Mouse (Mus musculus) liver, adult 2 months (tissue): ENCODE results near the gene Med22. TPM values are rescaled to one million over a fixed set of nuclear protein-coding genes. Genes with fewer than 3 reads are reported as not detected.
A peak's percentile ranks its signal among the peaks of the same experiment; 100 is the strongest.

Experiments used
- DNase-seq: peaks from one replicate; pipeline ENCODE4 v3.0.0-alpha.2; 2011; ENCODE audit warnings: low read depth, low spot score; ENCODE audit errors: extremely low read depth
- H3K27ac ChIP-seq: fragments of 200-500 bp; replicated peaks from 2 replicates; pipeline ENCODE4 v1.5.1; 2012; ENCODE audit warnings: low read depth, mild to moderate bottlenecking, control low read depth, inconsistent platforms, low read length; ENCODE audit not compliant: insufficient read depth
- H3K27me3 ChIP-seq: fragments of 200-500 bp; 2 replicates; pipeline ENCODE4 v1.6.1; 2012; ENCODE audit warnings: mild to moderate bottlenecking, moderate library complexity, low read length, inconsistent platforms; ENCODE audit not compliant: control insufficient read depth, insufficient read depth
- H3K36me3 ChIP-seq: fragments of 200-500 bp; 2 replicates; pipeline ENCODE4 v1.6.1; 2012; ENCODE audit warnings: low read length, inconsistent platforms; ENCODE audit not compliant: control insufficient read depth, insufficient read depth
- H3K4me1 ChIP-seq: fragments of 200-500 bp; 2 replicates; pipeline ENCODE4 v1.6.1; 2011; ENCODE audit warnings: low read length; ENCODE audit not compliant: control insufficient read depth, insufficient read depth
- H3K4me3 ChIP-seq: fragments of 200-500 bp; 2 replicates; pipeline ENCODE4 v1.5.1; 2011; ENCODE audit warnings: low read depth, mild to moderate bottlenecking, control low read depth, low read length, moderate library complexity; ENCODE audit not compliant: insufficient read depth
- H3K79me2 ChIP-seq: fragments of 200-500 bp; 2 replicates; pipeline ENCODE4 v1.6.1; 2012; ENCODE audit warnings: inconsistent platforms, mild to moderate bottlenecking, low read length, moderate library complexity; ENCODE audit not compliant: control insufficient read depth, insufficient read depth
- H3K9ac ChIP-seq: fragments of 200-500 bp; 2 replicates; pipeline ENCODE4 v1.6.1; 2012; ENCODE audit warnings: low read depth, mild to moderate bottlenecking, control low read depth, inconsistent platforms, low read length
- CTCF ChIP-seq: fragments of 200-500 bp; IDR thresholded peaks from 2 replicates; pipeline ENCODE4 v1.5.1; 2011; ENCODE audit warnings: low read depth, low read length, control low read depth
- POLR2A ChIP-seq: fragments of 200-500 bp; IDR thresholded peaks from 2 replicates; pipeline ENCODE4 v1.6.1; 2011; ENCODE audit warnings: low read length, control low read depth; ENCODE audit not compliant: insufficient read depth; ENCODE audit errors: extremely low read depth
- WGBS: fragments of 180-500 bp; shearing (Covaris S2); methylation state at CpG from one replicate; pipeline ENCODE4 v1.1.7; 2018; 5-methylcytosine and 5-hydroxymethylcytosine counted together
- polyA plus RNA-seq: library from polyadenylated mRNA; depleted of rRNA; stranded (reverse); fragments of >200 nt; gene quantifications from 2 replicates; pipeline ENCODE4 v1.2.3, GENCODE M21; 2012
- total RNA-seq: library from RNA; depleted of rRNA; stranded (reverse); fragments of >200 nt; gene quantifications from 2 replicates; pipeline ENCODE4 v1.2.3, GENCODE M21; 2014

The Med22 gene
- total and polyA plus RNA-seq, 2 experiments: 12.9 to 26.4 TPM

- TF ChIP-seq POLR2A: no peak
- no peak for TF ChIP-seq CTCF
- Histone ChIP-seq H3K9ac (peak overlapping the region; percentile 2; the same call in 1 of the 2 replicates), H3K27ac (no peak overlapping the region), H3K4me1 (peaks cover 18% of the 10 kb centered on the region), H3K79me2 (peaks cover 23% of the 10 kb centered on the region), H3K4me3 (peak overlapping the region; percentile 6; the same call in 1 of the 2 replicates), H3K27me3 (no peaks in the 10 kb centered on the region), H3K36me3 (peaks cover 18% of the 10 kb centered on the region)
- WGBS: 68% methylated on average over 18 of the region's 18 CpGs
- DNase-seq: no peak
These were observed 1.6 kb downstream of the Med22 start for GRCm38 (mm10) chr2:26908710-26909386.

- no peak overlapping the region for H3K9ac ChIP-seq
- 28% methylated on average over 4 of the region's 4 CpGs for WGBS
- no peak overlapping the region for H3K27ac ChIP-seq
- DNase-seq: peak; percentile 55
- peak; percentile 94 for TF ChIP-seq CTCF
- no peak for TF ChIP-seq POLR2A
- peaks cover 21% of the 10 kb centered on the region for H3K79me2 ChIP-seq
- peaks cover 22% of the 10 kb centered on the region for H3K4me1 ChIP-seq
- no peak overlapping the region for H3K4me3 ChIP-seq
- peaks cover 4% of the 10 kb centered on the region for H3K36me3 ChIP-seq
- H3K27me3 ChIP-seq: no peaks in the 10 kb centered on the region
These were observed 3.4 kb downstream of the Med22 start for GRCm38 (mm10) chr2:26907109-26907508.

- no peaks in the 10 kb centered on the region for H3K27me3 ChIP-seq
- H3K4me1 ChIP-seq: peaks cover 23% of the 10 kb centered on the region
- TF ChIP-seq CTCF (no peak), POLR2A (no peak)
- no peak overlapping the region for H3K4me3 ChIP-seq
- H3K36me3 ChIP-seq: peaks cover 2% of the 10 kb centered on the region; the same call in 1 of the 2 replicates
- H3K79me2 ChIP-seq: peaks cover 18% of the 10 kb centered on the region
- no peak overlapping the region for H3K9ac ChIP-seq
- no peak for DNase-seq
- 94% methylated on average over 3 of the region's 3 CpGs for WGBS
- no peak overlapping the region for H3K27ac ChIP-seq
These were observed 4.0 kb downstream of the Med22 start for GRCm38 (mm10) chr2:26906431-26906830.

- no peak overlapping the region for H3K27ac ChIP-seq
- TF ChIP-seq CTCF (no peak), POLR2A (no peak)
- H3K36me3 ChIP-seq: peaks cover 2% of the 10 kb centered on the region; the same call in 1 of the 2 replicates
- H3K27me3 ChIP-seq: no peaks in the 10 kb centered on the region
- peaks cover 25% of the 10 kb centered on the region for H3K4me1 ChIP-seq
- no peak overlapping the region for H3K9ac ChIP-seq
- peaks cover 13% of the 10 kb centered on the region for H3K79me2 ChIP-seq
- H3K4me3 ChIP-seq: no peak overlapping the region
- 95% methylated on average over 2 of the region's 2 CpGs for WGBS
- DNase-seq: no peak
These were observed 4.5 kb downstream of the Med22 start for GRCm38 (mm10) chr2:26905936-26906335.

GRCm38 (mm10) chr2:26903311-26903710 lies 7.2 kb downstream of the Med22 start:
- H3K4me1 ChIP-seq: peaks cover 14% of the 10 kb centered on the region
- H3K4me3 ChIP-seq: peak overlapping the region; percentile 98
- H3K27me3 ChIP-seq: no peaks in the 10 kb centered on the region
- peaks cover under 1% of the 10 kb centered on the region; the same call in 1 of the 2 replicates for H3K79me2 ChIP-seq
- TF ChIP-seq POLR2A (no peak), CTCF (no peak)
- WGBS: 12% methylated on average over 7 of the region's 7 CpGs
- no peak for DNase-seq
- H3K9ac ChIP-seq: peak overlapping the region; percentile 74
- H3K27ac ChIP-seq: peak overlapping the region; percentile 46
- peaks cover 17% of the 10 kb centered on the region for H3K36me3 ChIP-seq

- Histone ChIP-seq H3K27ac (peak within 1 kb of the TSS; percentile 67), H3K79me2 (no peaks in the 10 kb centered on the region; the same call in 1 of the 2 replicates), H3K36me3 (peaks cover 22% of the 10 kb centered on the region), H3K9ac (peak within 1 kb of the TSS; percentile 92), H3K4me1 (peaks cover 14% of the 10 kb centered on the region), H3K27me3 (no peaks in the 10 kb centered on the region), H3K4me3 (peak within 1 kb of the TSS; percentile 98)
- 0 out of 2 replicates have a peak, but pooled peaks have one; percentile 31 for TF ChIP-seq POLR2A
- TF ChIP-seq CTCF: no peak
- peak; percentile 96 for DNase-seq
- under 1% methylated on average over 41 of the region's 41 CpGs for WGBS
These were observed 7.8 kb downstream of the Med22 start, which contains the start of gene Surf6 for GRCm38 (mm10) chr2:26902467-26903220. TSS of gene Surf6 (minus strand) at chr2:26902879.
